Mouse (Mus musculus): Measurements from ENCODE around the gene Srgap2.
"Not testable (repeated sequence)": the region's sequence is repeated elsewhere in the genome, so short reads cannot be mapped to it uniquely, and the experiment has no call there.

Gene Srgap2

GRCm38 (mm10) chr1:131336017-131336416 lies 191.1 kb downstream of the Srgap2 start:
- Histone ChIP-seq H3K27me3 (ENCODE audit: control insufficient read depth, insufficient read depth, low read length, poor library complexity, severe bottlenecking) (no peaks in the 10 kb centered on the region), H3K36me3 (ENCODE audit: control insufficient read depth, insufficient read depth, low read length, poor library complexity, severe bottlenecking) (no peaks in the 10 kb centered on the region)
- DNase-seq (ENCODE audit: low read depth, low spot score) = no peak

GRCm38 (mm10) chr1:131335604-131336003 lies 191.5 kb downstream of the Srgap2 start:
- Histone ChIP-seq H3K36me3 (ENCODE audit: control insufficient read depth, insufficient read depth, low read length, poor library complexity, severe bottlenecking) (no peaks in the 10 kb centered on the region), H3K27me3 (ENCODE audit: control insufficient read depth, insufficient read depth, low read length, poor library complexity, severe bottlenecking) (no peaks in the 10 kb centered on the region)
- no peak for DNase-seq (ENCODE audit: low read depth, low spot score)

GRCm38 (mm10) chr1:131331180-131331579 lies 196.0 kb downstream of the Srgap2 start:
- no peaks in the 10 kb centered on the region for H3K36me3 ChIP-seq (ENCODE audit: control insufficient read depth, insufficient read depth, low read length, poor library complexity, severe bottlenecking)
- H3K27me3 ChIP-seq (ENCODE audit: control insufficient read depth, insufficient read depth, low read length, poor library complexity, severe bottlenecking) = no peaks in the 10 kb centered on the region
- no peak for DNase-seq (ENCODE audit: low read depth, low spot score)

- peak; percentile 57 for DNase-seq (ENCODE audit: low read depth, low spot score)
- H3K27me3 ChIP-seq (ENCODE audit: control insufficient read depth, insufficient read depth, low read length, poor library complexity, severe bottlenecking); H3K36me3 ChIP-seq (ENCODE audit: control insufficient read depth, insufficient read depth, low read length, poor library complexity, severe bottlenecking): not testable (repeated sequence)
These were observed 198.1 kb downstream of the Srgap2 start for GRCm38 (mm10) chr1:131329093-131329492.

- DNase-seq (ENCODE audit: low read depth, low spot score) = no peak
- Histone ChIP-seq H3K36me3 (ENCODE audit: control insufficient read depth, insufficient read depth, low read length, poor library complexity, severe bottlenecking) (no peaks in the 10 kb centered on the region), H3K27me3 (ENCODE audit: control insufficient read depth, insufficient read depth, low read length, poor library complexity, severe bottlenecking) (no peaks in the 10 kb centered on the region)
These were observed 200.0 kb downstream of the Srgap2 start for GRCm38 (mm10) chr1:131327167-131327566.

GRCm38 (mm10) chr1:131324816-131325463 lies 202.2 kb downstream of the Srgap2 start:
- Histone ChIP-seq H3K36me3 (ENCODE audit: control insufficient read depth, insufficient read depth, low read length, poor library complexity, severe bottlenecking) (no peaks in the 10 kb centered on the region), H3K27me3 (ENCODE audit: control insufficient read depth, insufficient read depth, low read length, poor library complexity, severe bottlenecking) (no peaks in the 10 kb centered on the region)
- no peak for DNase-seq (ENCODE audit: low read depth, low spot score)

GRCm38 (mm10) chr1:131319598-131320330 lies 207.4 kb downstream of the Srgap2 start:
- DNase-seq (ENCODE audit: low read depth, low spot score) = no peak
- Histone ChIP-seq H3K36me3 (ENCODE audit: control insufficient read depth, insufficient read depth, low read length, poor library complexity, severe bottlenecking) (no peaks in the 10 kb centered on the region; the same call in 1 of the 2 replicates), H3K27me3 (ENCODE audit: control insufficient read depth, insufficient read depth, low read length, poor library complexity, severe bottlenecking) (no peaks in the 10 kb centered on the region)

GRCm38 (mm10) chr1:131318397-131318796 lies 208.8 kb downstream of the Srgap2 start:
- DNase-seq (ENCODE audit: low read depth, low spot score) = no peak
- no peaks in the 10 kb centered on the region; the same call in 1 of the 2 replicates for H3K36me3 ChIP-seq (ENCODE audit: control insufficient read depth, insufficient read depth, low read length, poor library complexity, severe bottlenecking)
- no peaks in the 10 kb centered on the region for H3K27me3 ChIP-seq (ENCODE audit: control insufficient read depth, insufficient read depth, low read length, poor library complexity, severe bottlenecking)

GRCm38 (mm10) chr1:131317625-131318024 lies 209.5 kb downstream of the Srgap2 start:
- H3K36me3 ChIP-seq (ENCODE audit: control insufficient read depth, insufficient read depth, low read length, poor library complexity, severe bottlenecking) = no peaks in the 10 kb centered on the region; the same call in 1 of the 2 replicates
- no peaks in the 10 kb centered on the region for H3K27me3 ChIP-seq (ENCODE audit: control insufficient read depth, insufficient read depth, low read length, poor library complexity, severe bottlenecking)
- no peak for DNase-seq (ENCODE audit: low read depth, low spot score)

- H3K27me3 ChIP-seq (ENCODE audit: control insufficient read depth, insufficient read depth, low read length, poor library complexity, severe bottlenecking) = no peaks in the 10 kb centered on the region
- no peak for DNase-seq (ENCODE audit: low read depth, low spot score)
- no peaks in the 10 kb centered on the region for H3K36me3 ChIP-seq (ENCODE audit: control insufficient read depth, insufficient read depth, low read length, poor library complexity, severe bottlenecking)
These were observed 215.9 kb downstream of the Srgap2 start for GRCm38 (mm10) chr1:131311284-131311683.

- no peaks in the 10 kb centered on the region for H3K27me3 ChIP-seq (ENCODE audit: control insufficient read depth, insufficient read depth, low read length, poor library complexity, severe bottlenecking)
- no peaks in the 10 kb centered on the region for H3K36me3 ChIP-seq (ENCODE audit: control insufficient read depth, insufficient read depth, low read length, poor library complexity, severe bottlenecking)
- no peak for DNase-seq (ENCODE audit: low read depth, low spot score)
These were observed 216.8 kb downstream of the Srgap2 start for GRCm38 (mm10) chr1:131310237-131310818.

- DNase-seq (ENCODE audit: low read depth, low spot score) = no peak
These were observed 226.4 kb downstream of the Srgap2 start for GRCm38 (mm10) chr1:131300750-131301149.

GRCm38 (mm10) chr1:131299788-131300187 lies 227.4 kb downstream of the Srgap2 start:
- Histone ChIP-seq H3K27me3 (ENCODE audit: control insufficient read depth, insufficient read depth, low read length, poor library complexity, severe bottlenecking) (no peaks in the 10 kb centered on the region), H3K36me3 (ENCODE audit: control insufficient read depth, insufficient read depth, low read length, poor library complexity, severe bottlenecking) (no peaks in the 10 kb centered on the region)
- DNase-seq (ENCODE audit: low read depth, low spot score) = no peak

More at GRCm38 (mm10) chr1:131300750-131301149, 226.4 kb downstream of the Srgap2 start:
- Histone ChIP-seq H3K27me3 (ENCODE audit: control insufficient read depth, insufficient read depth, low read length, poor library complexity, severe bottlenecking) (no peaks in the 10 kb centered on the region), H3K36me3 (ENCODE audit: control insufficient read depth, insufficient read depth, low read length, poor library complexity, severe bottlenecking) (no peaks in the 10 kb centered on the region)

- Histone ChIP-seq H3K36me3 (ENCODE audit: control insufficient read depth, insufficient read depth, low read length, poor library complexity, severe bottlenecking) (no peaks in the 10 kb centered on the region), H3K27me3 (ENCODE audit: control insufficient read depth, insufficient read depth, low read length, poor library complexity, severe bottlenecking) (no peaks in the 10 kb centered on the region)
- DNase-seq (ENCODE audit: low read depth, low spot score) = no peak
These were observed 227.9 kb downstream of the Srgap2 start for GRCm38 (mm10) chr1:131299240-131299639.

GRCm38 (mm10) chr1:131298171-131298570 lies 229.0 kb downstream of the Srgap2 start:
- DNase-seq (ENCODE audit: low read depth, low spot score) = no peak
- Histone ChIP-seq H3K36me3 (ENCODE audit: control insufficient read depth, insufficient read depth, low read length, poor library complexity, severe bottlenecking) (no peaks in the 10 kb centered on the region), H3K27me3 (ENCODE audit: control insufficient read depth, insufficient read depth, low read length, poor library complexity, severe bottlenecking) (no peaks in the 10 kb centered on the region)

All from splenic B cell, adult 2 months (primary cell).